8 mouse cellular contexts compared by ENCODE assay signal in the genomic region with DNA sequence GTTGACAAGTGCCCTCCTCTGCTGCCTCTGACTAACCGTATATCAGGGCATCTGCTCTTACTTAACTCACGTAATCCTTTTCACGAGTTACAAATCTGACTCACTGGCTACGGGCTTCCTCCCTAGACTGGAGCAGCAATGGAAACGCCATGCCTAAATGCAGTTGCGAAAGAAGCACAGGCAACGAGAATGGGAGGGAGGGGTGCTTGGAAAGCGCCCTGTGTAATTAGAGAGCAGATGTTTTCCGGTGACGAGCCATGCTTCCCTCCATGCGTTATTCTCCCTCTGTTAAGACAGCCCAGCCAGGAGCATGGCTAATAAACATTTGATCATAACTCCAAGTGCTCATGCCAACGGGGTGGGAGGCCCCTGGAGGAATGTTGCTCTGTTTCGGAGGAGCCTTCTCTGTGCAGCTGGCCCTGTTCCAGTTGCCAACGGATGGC. TPM values are rescaled to one million over a fixed set of nuclear protein-coding genes. Genes with fewer than 3 reads are reported as not detected.
DNase-seq lines count a peak whose midpoint lies in the region; ATAC-seq lines count a peak whose summit lies in the region.

No protein-coding gene starts in this region.

- H3K27me3 ChIP-seq in heart, embryonic 10.5 days (ENCODE audit: insufficient read depth, poor library complexity, severe bottlenecking), result no peaks in the 10 kb centered on the region
- H3K27me3 ChIP-seq in heart, embryonic 12.5 days (replicated peaks), result no peaks in the 10 kb centered on the region
- no peaks in the 10 kb centered on the region for H3K27me3 ChIP-seq in stomach, embryonic 15.5 days (replicated peaks)

- H3K27ac ChIP-seq in heart, embryonic 10.5 days, result no peak overlapping the region
- no peak overlapping the region for H3K27ac ChIP-seq in heart, embryonic 12.5 days (ENCODE audit: poor library complexity, severe bottlenecking)
- H3K27ac ChIP-seq in stomach, embryonic 15.5 days, result peak overlapping the region; percentile 69

- no peak overlapping the region for H3K9ac ChIP-seq in heart, embryonic 12.5 days
- no peak overlapping the region for H3K9ac ChIP-seq in stomach, embryonic 15.5 days

- 55% methylated on average over 14 of the region's 14 CpGs for WGBS in heart, embryonic 10.5 days
- 38% methylated on average over 14 of the region's 14 CpGs for WGBS in heart, embryonic 12.5 days
- WGBS in stomach, embryonic 15.5 days, result 25% methylated on average over 14 of the region's 14 CpGs

- H3K36me3 ChIP-seq in heart, embryonic 10.5 days, result no peaks in the 10 kb centered on the region
- H3K36me3 ChIP-seq in heart, embryonic 12.5 days, result no peaks in the 10 kb centered on the region
- H3K36me3 ChIP-seq in stomach, embryonic 15.5 days, result no peaks in the 10 kb centered on the region

- H3K9me3 ChIP-seq in heart, embryonic 10.5 days, result no peaks in the 10 kb centered on the region
- no peaks in the 10 kb centered on the region for H3K9me3 ChIP-seq in heart, embryonic 12.5 days (replicated peaks)
- H3K9me3 ChIP-seq in stomach, embryonic 15.5 days, result no peaks in the 10 kb centered on the region

- H3K4me2 ChIP-seq in heart, embryonic 12.5 days, result peak overlapping the region; percentile 16; the same call in 1 of the 2 replicates
- peak overlapping the region; percentile 27; the same call in 1 of the 2 replicates for H3K4me2 ChIP-seq in stomach, embryonic 15.5 days

- no peak overlapping the region for H3K4me3 ChIP-seq in heart, embryonic 10.5 days
- no peak overlapping the region for H3K4me3 ChIP-seq in heart, embryonic 12.5 days
- no peak overlapping the region for H3K4me3 ChIP-seq in stomach, embryonic 15.5 days (replicated peaks)

- H3K4me1 ChIP-seq in heart, embryonic 10.5 days, result 0 out of 2 replicates have a peak, but pooled peaks cover 3% of the 10 kb centered on the region
- peaks cover 15% of the 10 kb centered on the region for H3K4me1 ChIP-seq in heart, embryonic 12.5 days (replicated peaks)
- H3K4me1 ChIP-seq in stomach, embryonic 15.5 days, result 0 out of 2 replicates have a peak, but pooled peaks cover 8% of the 10 kb centered on the region

- ATAC-seq in heart, embryonic 12.5 days (ENCODE audit: insufficient number of reproducible peaks, low FRiP score), result no peak
- peak; percentile 89 for ATAC-seq in megakaryocyte progenitor cell, adult 5-6 weeks (replicated peaks; ENCODE audit: poor library complexity)
- ATAC-seq in stomach, embryonic 15.5 days (ENCODE audit: insufficient read depth, low FRiP score, low read depth), result peak; percentile 74; the same call in 1 of the 2 replicates
- ATAC-seq in activated CD4-positive, CD25-positive, alpha-beta regulatory T cell, adult 4 months, result no peak

- peak; percentile 65 to 83 for DNase-seq in heart, adult 18-20 months
- DNase-seq in heart, embryonic 10.5 days (ENCODE audit: low spot score), result no peak
- DNase-seq in fat pad, adult 2 months (ENCODE audit: extremely low read depth, low read depth, low spot score), result peak; percentile 54
- DNase-seq in layer of hippocampus, adult 9-11 months, result peak; percentile 52

RNA-seq across cellular contexts. Expression of gene Pdpn, which starts 20.9 kb away (rescaled TPM):
- total RNA-seq in heart, adult 18-20 months (2021), result 1 to 10 TPM; 4.5 to 7.9 TPM
- polyA plus RNA-seq in heart, embryonic 10.5 days (2016; fragmentation: Nextera tagmentation; extraction: Ambion mirVana), result 22.8 and 29.8 TPM in 2 replicates
- 28.4 and 28.8 TPM in 2 replicates for polyA plus RNA-seq in heart, embryonic 12.5 days (2016; fragmentation: Nextera tagmentation; extraction: Ambion mirVana)
- not detected in 2 replicates for total RNA-seq in megakaryocyte progenitor cell, adult 5-6 weeks (2015)
- not detected in 2 replicates for total RNA-seq in megakaryocyte progenitor cell, adult 5-6 weeks (2017)
- 27.4 and 29.7 TPM in 2 replicates for polyA plus RNA-seq in stomach, embryonic 15.5 days (2015; fragmentation: Nextera tagmentation; extraction: Ambion mirVana)
- under 1 TPM in 1 of 2 experiments, not detected in 1; 0.45 TPM for polyA plus RNA-seq in activated CD4-positive, CD25-positive, alpha-beta regulatory T cell, adult 4 months (2017; shearing (Covaris generic))

Comparison
In these comparisons a context has a peak if more than half of its experiments do, and no peak if none do; other contexts are left out.
1. ATAC-seq: peak in megakaryocyte progenitor cell, adult 5-6 weeks (single experiment) and stomach, embryonic 15.5 days (single experiment); none in heart, embryonic 12.5 days (single experiment) and activated CD4-positive, CD25-positive, alpha-beta regulatory T cell, adult 4 months (single experiment).
2. RNA of gene Pdpn, which starts 20.9 kb away (polyA plus RNA-seq): 22.8 to 29.8 TPM in heart, embryonic 10.5 days, 27.4 to 29.7 TPM in stomach, embryonic 15.5 days and 28.4 to 28.8 TPM in heart, embryonic 12.5 days; 0.45 TPM in activated CD4-positive, CD25-positive, alpha-beta regulatory T cell, adult 4 months; every median in the first group is over 10 times any median in the second.